22 mouse cellular contexts compared by ENCODE assay signal in the genomic region with DNA sequence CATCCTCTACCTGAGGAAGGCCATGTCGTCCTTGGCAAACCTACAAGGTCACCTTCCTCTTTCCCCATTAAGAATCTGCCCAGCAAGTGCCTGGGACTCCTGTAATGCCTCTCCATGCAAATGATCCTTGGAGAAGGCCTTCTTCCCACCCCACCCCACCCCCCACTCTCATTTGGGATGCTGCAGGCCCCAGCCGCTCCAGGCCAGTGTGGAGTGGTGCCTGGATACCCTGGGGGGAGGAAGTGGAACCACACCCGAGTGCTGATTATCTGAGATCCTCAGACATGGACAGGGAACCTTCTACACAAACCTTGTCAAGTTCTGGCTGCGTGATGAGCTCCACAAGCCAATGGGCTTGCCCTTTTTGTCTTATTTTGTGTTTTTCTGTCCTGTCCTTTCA. TPM values are rescaled to one million over a fixed set of nuclear protein-coding genes. Genes with fewer than 3 reads are reported as not detected.
"Had no signal": no experiment of that assay in that cellular context is flagged by ENCODE, and none has a peak within 500 bp of the region (broad histone marks: within the 10 kb centered on the region; RNA-seq: fewer than 3 reads in every experiment).

No protein-coding gene starts in this region.

- H3K4me2 ChIP-seq: liver, embryonic 12.5 days; lung, embryonic 15.5 days; midbrain, embryonic 11.5 days; midbrain, embryonic 15.5 days; neural tube, embryonic 12.5 days; stomach, embryonic 15.5 days had no signal

- H3K4me1 ChIP-seq: limb, embryonic 10.5 days; liver, embryonic 12.5 days; lung, embryonic 15.5 days; midbrain, embryonic 15.5 days; neural tube, embryonic 12.5 days; stomach, embryonic 15.5 days had no signal

- H3K9me3 ChIP-seq: limb, embryonic 10.5 days; liver, embryonic 12.5 days; midbrain, embryonic 15.5 days; neural tube, embryonic 12.5 days; stomach, embryonic 15.5 days had no signal

- DNase-seq: kidney, adult 8-10 months; kidney, postnatal 25 days; liver, postnatal 0 days; lung, postnatal 14 days; retina, postnatal 1 day; thymus, adult 2 months; thymus, postnatal 25 days had no signal

- H3K27me3 ChIP-seq: lung, embryonic 15.5 days; midbrain, embryonic 15.5 days; neural tube, embryonic 12.5 days; stomach, embryonic 15.5 days had no signal

- H3K36me3 ChIP-seq: limb, embryonic 10.5 days; liver, embryonic 12.5 days; lung, embryonic 15.5 days; midbrain, embryonic 15.5 days; neural tube, embryonic 12.5 days; stomach, embryonic 15.5 days had no signal

- H3K9ac ChIP-seq: liver, embryonic 12.5 days; liver, postnatal 0 days; lung, embryonic 15.5 days; midbrain, embryonic 15.5 days; neural tube, embryonic 12.5 days; stomach, embryonic 15.5 days had no signal

- ATAC-seq: liver, embryonic 12.5 days; liver, postnatal 0 days; midbrain, embryonic 15.5 days had no signal

- H3K27ac ChIP-seq: left cerebral cortex, adult 2 months; limb, embryonic 10.5 days; liver, embryonic 12.5 days; lung, embryonic 15.5 days; midbrain, embryonic 15.5 days; neural tube, embryonic 12.5 days; stomach, embryonic 15.5 days had no signal

- H3K4me3 ChIP-seq: left cerebral cortex, adult 2 months; limb, embryonic 10.5 days; liver, embryonic 12.5 days; lung, embryonic 15.5 days; midbrain, embryonic 15.5 days; neural tube, embryonic 12.5 days; stomach, embryonic 15.5 days had no signal

RNA-seq across cellular contexts. Expression of a gene that starts 1.2 kb away (rescaled TPM):
- total RNA-seq: layer of hippocampus, postnatal 25 days; left cerebral cortex, adult 2 months; left cerebral cortex, postnatal 14 days; neutrophil, adult 5-6 weeks had no signal
- polyA plus RNA-seq: limb, embryonic 14.5 days; liver, embryonic 12.5 days; liver, postnatal 0 days; lung, embryonic 15.5 days; midbrain, embryonic 11.5 days; spleen, adult 2 months; stomach, embryonic 15.5 days; thymus, adult 2 months; urinary bladder, adult 2 months had no signal

RNA-seq across cellular contexts. Expression of a gene that starts 17.8 kb away (rescaled TPM):
- total RNA-seq: monocyte, adult 5-6 weeks; neutrophil, adult 5-6 weeks had no signal
- polyA plus RNA-seq: liver, embryonic 12.5 days; liver, postnatal 0 days; spleen, adult 2 months had no signal
